Mouse (Mus musculus): ENCODE measurements at regions not wholly inside any gene's neighbourhood (a gene's known extent, or its start where the extent isn't known, plus 50 kb on each side); places are given as distances from the start of the nearest gene placed in this dataset.

GRCm38 (mm10) chr2:51278356-51278755, 129.4 kb upstream of the Rnd3 start:
- TF ChIP-seq CTCF (IDR thresholded peaks at IDR 0.05; ENCODE audit: low read depth) (no peak), EP300 (IDR thresholded peaks at IDR 0.05; ENCODE audit: low read depth) (no peak)

All from liver, postnatal 0 days (tissue).